Mouse (Mus musculus): ENCODE measurements at regions not wholly inside any gene's neighbourhood (a gene's known extent, or its start where the extent isn't known, plus 50 kb on each side); places are given as distances from the start of the nearest gene placed in this dataset.
"Not testable (repeated sequence)": the region's sequence is repeated elsewhere in the genome, so short reads cannot be mapped to it uniquely, and the experiment has no call there.

DNA sequence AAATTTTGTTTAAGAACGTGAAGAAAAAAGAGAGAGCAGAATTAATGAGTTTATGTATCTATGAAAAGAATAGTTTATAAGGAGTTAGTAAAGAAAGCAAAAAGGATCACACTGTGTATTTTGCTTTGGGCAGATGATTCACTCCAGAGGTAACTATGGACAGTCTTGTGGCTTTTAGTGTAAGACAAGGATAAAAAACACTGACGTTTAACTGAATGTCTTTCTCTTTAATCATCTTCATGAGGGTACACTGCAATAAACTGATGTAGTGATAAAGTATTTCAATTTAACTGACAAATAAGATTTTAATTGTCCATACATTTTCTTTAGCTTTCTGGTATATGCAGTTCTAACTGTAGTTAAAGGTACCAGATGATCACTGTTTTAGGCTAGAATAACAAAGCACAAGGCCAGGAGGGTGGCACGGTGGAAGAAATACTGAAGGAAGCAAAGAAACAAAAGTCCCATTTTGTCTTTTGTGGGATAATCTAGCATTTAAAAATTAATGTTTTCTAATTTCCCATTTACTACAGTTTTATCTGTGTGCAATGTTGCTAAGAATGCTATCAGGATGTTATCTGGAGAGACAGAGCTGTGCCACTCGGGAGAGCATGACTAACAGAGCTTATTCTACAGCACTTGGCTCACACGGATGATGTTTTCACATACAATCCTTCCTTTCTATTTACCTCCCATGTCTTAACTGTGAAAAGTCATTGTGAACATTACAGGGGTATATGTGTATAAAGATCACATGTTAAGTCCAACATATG is 232.4 kb upstream of the Tusc1 start:
- DNase-seq (ENCODE audit: low spot score) = no peak

DNA sequence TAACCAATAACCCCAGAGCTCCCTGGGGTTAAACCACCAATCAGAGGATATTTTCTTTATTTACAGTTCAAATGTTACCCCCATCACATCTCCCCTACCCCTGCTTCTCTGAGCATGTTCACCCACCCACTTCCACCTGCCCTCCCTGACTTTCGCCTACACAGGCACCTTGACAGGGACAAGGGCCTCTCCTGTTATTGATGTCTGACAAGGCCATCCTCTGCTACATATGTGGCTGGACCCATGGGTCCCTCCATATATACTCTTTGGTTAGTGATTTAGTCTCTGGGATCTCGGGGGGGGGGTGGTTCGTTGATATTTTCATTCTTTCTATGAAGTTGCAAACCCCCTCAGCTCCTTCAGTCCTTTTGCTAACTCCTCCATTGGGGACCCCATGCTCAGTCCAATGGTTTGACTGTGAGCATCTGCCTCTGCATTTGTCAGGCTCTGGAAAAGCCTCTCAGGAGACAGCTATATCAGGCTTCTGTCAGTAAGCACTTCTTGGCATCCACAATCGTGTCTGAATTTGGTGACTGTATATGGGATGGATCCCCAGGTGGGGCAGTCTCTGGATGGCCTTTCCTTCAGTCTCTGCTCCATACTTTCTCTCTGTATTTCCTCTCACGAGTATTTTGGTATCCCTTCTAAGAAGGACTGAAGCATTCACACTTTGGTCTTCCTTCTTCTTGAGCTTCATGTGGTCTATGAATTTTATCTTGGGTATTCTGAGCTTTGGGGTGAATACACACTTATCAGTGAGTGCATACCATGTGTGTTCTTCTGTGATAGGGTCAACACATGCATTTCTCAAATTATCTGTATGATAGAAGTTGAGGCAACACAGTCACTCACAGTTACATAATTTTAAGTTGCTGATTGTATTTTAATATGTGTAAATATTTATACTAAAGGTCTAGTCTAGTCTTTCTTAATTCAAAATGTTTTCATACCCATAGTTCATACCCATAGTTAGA is 220.8 kb upstream of the Tusc1 start:
- DNase-seq (ENCODE audit: low spot score) = no peak

DNA sequence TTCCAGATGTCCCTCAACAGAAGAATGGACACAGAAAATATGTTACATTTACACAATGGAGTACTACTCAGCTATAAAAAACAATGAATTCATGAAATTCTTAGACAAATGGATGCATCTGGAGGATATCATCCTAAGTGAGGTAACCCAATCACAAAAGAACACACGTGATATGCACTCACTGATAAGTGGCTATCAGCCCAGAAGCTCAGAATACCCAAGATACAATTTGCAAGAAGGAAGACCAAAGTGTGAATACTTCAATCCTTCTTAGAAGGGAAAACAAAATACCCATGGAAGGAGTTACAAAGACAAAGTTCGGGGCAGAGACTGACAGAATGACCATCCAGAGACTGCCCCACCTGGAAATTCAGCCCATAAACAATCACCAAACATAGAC is 219.9 kb upstream of the Tusc1 start:
- not testable (repeated sequence) for DNase-seq (ENCODE audit: low spot score)

DNA sequence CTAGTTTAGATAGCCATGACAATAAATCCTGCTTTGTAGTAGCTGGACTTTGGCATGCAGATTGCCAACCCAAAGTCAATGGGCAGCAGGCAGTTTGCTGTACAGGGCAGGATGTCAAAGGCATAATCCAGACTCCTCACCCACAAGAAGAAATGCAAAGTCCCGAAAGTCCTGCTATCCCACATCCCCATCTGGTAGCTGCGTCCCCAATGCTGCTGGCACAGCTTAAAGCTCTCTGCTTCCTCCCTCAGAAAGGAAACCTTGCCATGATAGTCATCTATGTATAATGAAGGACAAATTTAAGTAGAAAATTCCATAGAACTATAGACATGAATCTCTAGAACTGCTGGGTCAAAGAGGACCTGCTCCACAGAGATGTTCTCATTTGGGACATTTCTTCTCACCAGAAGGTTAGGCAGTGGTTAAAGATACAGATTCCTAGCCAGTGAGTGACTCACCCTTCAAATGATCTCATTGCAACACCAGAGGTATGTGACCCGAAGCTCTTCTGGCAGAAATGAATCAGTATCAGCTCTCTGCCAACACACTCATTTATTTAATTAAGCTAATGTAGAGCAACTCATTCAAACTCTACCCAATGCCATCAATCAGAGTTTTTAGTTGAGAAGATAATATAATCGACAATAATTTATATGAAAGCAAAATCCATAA is 217.3 kb upstream of the Tusc1 start:
- no peak for DNase-seq (ENCODE audit: low spot score)

DNA sequence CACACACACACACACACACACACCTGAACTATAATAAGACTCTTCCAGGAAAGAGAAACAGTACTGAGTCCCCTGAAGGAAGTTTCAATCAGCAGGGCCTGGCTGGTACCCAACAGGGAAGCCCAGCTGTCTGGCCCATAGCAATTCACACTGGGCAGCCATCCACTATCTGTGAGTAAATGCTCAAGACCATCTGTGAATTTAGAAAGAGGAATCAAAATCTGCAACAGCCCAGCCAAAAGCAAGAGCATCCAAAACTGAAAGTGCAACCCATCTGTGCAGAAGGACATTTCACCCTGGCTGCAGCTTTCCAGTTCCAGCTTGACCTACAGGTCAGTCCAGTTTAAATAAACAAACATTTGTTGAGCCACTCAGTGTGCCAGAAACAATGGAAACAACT is 215.8 kb upstream of the Tusc1 start:
- peak; percentile 42 for DNase-seq (ENCODE audit: low spot score)

DNA sequence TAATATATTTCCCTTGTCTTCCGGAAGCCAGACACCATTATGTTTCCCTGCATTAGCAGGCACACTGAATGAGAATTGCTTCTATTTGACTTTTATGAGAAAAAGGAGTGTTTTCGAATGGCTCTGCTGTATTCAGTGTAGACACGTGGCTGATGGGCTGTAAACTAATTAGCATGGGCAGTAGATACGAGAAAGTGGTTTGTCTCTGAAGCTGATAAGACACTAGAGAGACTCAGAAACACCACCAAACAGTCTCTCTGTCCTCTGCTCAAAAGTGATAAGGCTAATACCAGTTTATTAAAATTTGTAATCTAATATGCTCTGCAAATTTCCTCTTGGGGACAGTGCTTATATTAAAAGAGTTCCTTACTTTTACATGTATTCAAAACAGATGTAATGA is 205.3 kb upstream of the Tusc1 start:
- DNase-seq (ENCODE audit: low spot score) = no peak

DNA sequence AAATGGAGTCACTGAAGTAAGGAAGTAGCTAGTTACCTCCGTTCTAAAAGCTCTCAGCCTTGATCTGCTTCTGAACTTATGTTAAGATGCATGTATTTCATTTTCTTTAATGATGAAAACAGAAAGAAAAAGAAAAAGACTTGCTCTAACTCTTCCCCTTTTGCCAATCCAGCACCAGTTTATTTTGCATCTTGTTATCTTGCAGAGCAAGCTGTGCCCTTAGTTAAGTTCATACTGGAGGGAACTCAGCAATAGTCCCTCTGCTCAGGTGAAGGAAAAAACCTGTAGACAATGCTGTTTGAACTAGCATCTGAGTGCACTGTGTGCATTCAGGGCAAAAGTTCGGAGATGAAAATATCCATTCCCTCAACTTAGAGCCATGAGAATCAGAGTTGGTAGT is 192.1 kb upstream of the Tusc1 start:
- DNase-seq (ENCODE audit: low spot score) = no peak

DNA sequence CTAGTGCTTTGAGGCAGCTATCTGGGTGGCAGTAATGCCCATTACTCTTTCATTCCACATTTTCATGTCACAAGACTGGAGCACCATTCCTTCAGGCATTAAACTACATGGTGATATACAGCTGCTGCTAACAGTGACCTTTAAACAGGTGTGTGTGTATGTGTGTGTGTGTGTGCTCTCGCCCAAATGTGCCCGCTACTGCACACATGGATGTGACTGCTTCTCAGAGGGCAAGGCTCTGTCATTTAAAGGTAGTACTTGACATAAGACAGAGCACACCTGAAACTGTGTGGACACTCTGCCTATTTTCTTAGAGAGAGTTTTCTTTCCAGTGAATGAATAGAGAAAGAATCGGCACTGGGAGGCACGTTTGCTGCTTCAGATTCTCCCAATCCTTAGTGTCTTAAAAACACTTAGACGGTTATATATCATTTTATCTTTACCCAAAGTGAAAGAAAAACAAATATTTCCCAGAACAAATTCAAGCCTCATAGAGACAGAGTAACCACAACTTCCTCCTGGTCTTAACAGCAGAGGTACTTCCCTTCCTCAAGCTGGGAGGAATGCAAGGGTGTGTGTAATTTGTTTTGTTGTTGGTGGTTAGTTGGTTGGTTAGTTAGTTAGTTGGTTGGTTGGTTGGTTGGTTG is 185.3 kb upstream of the Tusc1 start:
- no peak for DNase-seq (ENCODE audit: low spot score)

DNA sequence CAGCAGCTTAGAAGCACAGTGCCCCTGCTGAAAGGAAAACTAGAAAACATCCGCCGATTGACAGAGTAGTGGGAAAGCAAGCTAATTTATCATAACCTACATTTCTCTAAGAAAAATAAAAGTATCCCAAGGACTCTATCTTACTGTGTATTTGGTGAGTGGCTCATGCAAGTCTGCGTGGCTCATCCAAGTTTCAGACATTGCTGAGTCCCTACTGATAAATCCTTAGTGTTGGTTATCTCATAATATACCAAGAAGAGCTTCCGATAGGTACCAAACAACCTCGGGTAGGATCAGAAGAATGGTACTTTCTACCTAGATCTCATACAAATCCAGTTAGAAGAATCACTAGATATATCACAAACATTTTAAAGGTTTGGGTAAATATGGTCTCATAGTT is 183.6 kb upstream of the Tusc1 start:
- no peak for DNase-seq (ENCODE audit: low spot score)

DNA sequence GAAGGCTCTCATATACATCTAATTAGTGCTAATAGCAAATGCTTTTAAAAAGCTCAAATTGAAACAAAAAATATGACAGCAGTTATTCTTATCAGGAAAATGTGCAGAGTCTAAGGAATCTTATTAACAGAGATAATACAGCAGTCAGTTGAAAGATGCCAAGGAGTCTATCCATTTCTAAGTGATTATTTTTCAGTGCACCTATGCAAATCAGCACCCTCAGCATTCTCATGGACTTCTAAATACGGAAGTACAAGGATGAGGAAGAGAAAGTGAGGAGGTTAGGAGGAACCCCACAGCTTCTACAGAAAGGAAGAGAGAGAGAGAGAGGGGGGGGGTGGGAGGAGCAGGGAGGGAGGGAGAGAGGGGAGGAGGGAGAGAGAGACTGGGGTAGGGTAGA is 175.5 kb upstream of the Tusc1 start:
- no peak for DNase-seq (ENCODE audit: low spot score)

DNA sequence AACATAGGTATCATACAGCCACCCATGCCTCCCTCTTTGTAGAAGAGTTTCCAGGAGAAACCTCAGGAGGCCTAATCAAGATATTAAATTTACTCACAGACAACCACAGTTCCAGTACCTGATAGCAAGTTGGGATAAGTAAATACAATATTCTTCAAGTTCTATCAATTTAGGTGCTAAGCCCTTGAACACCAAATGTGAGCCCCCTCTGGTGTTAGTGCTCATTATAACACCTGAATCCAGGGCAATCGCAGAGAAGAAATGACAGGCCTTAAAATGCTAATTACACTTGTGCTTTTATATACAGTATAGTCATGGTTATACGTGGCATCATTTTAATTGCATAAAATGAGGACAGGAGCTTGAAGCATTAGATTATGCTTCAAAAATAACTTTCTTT is 161.6 kb upstream of the Tusc1 start:
- no peak for DNase-seq (ENCODE audit: low spot score)

DNA sequence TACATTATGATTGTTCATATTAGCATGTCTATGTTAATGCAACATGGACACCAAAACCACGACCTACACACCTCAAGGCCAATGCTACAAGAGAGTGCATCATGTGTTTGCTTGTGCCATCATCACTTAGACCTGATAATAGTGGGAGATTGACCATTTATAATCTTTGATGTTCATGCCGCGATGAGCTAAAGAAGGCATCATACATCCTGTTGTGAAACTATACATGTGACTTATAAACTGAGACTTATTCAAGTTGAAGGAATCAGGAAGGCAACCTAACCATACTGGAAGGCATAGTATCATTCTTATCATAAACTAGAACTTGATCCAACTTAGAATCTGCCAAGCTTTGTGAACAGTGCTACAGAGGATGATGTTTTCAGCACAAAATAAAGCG is 159.0 kb upstream of the Tusc1 start:
- no peak for DNase-seq (ENCODE audit: low spot score)

DNA sequence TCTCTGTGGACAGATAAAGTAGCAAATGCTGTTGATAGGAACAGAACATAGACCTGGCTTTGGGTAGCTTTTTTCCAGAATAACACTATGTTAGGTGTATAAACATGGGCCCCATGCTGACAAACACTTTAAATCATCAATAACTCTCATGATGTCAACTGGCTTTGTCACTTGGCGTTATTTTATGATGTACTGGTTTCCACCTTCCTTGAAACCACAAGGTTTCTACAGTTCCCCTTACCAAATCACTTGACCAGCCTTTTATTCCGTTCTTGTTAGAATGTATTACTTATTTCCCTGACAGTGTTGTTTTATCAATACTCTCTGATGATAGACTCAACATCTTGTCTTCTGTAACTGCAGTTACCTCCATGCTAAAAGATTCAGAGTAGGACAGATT is 158.6 kb upstream of the Tusc1 start:
- no peak for DNase-seq (ENCODE audit: low spot score)

DNA sequence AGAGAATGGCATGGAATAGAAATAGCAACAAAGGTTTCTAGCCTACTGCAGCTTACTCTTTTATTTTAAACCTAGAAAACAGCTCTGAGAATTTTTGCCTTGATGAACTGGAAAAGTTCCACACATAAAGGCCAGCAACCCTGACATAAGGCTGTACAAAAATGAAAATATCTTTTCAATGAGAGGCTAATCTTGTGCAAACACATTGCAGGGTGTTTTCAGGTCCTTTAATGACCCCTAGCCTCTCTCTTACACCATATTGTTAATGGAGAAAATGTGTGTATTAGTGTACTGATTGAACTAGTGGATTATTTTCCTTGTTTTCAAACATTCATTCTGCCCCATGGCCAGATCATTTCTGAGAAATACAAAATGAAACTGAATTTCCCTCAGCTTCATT is 158.0 kb upstream of the Tusc1 start:
- DNase-seq (ENCODE audit: low spot score) = no peak

DNA sequence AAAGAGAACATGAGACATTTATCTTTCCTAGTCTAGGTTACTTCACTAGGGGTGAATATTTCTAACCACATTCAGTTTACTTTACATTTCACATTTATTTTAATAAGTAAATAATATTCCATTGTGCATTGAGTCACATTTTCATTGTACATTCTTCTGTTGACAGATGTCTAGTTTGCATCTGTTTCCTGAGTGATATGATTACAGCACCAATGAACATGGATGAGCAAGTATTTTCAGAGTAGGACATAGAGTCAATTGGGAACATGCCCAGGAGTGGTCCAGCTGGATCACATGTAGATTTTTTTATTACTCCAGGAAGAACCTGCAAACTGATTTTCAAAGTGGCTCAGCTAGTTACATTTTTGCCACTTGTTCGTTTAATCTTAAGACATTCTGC is 153.3 kb upstream of the Tusc1 start:
- no peak for DNase-seq (ENCODE audit: low spot score)

DNA sequence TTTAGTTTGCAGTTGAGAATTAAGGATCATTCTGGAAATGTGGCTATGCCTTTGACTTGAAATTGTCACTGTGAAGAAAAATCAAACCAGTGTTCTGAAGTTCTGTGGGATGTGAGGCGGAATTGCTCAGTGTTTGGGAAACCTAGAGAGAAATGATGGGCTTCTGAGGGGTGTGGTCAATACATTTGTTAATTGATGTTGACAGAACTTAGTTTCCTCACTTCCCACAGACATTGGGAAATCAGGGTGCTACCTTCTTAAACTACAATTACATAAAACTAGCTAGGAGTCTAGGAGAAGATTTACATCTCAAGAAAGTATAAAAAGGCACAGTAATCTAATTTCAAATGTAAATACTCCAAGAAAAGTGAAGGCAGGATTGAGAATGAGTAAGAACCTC is 151.1 kb upstream of the Tusc1 start:
- no peak for DNase-seq (ENCODE audit: low spot score)

DNA sequence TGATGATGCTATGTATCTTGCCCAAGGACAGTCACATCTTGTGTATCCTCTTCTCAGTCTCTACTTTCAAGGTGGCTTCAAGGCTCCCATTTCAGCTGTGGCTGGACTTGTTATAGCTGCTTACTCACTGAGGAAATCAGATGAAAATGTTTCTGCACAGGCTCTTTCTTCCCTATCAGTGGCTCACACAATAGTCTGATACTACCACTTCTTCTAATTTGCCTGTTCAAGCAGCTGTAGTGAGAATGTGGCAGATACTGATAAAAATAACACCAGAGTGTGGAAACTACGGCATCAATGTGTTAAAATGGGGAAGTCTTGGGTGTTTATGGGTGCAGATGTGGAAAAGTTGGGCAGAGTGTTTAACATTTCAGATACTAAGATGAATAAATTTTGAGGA is 145.9 kb upstream of the Tusc1 start:
- DNase-seq (ENCODE audit: low spot score) = no peak

DNA sequence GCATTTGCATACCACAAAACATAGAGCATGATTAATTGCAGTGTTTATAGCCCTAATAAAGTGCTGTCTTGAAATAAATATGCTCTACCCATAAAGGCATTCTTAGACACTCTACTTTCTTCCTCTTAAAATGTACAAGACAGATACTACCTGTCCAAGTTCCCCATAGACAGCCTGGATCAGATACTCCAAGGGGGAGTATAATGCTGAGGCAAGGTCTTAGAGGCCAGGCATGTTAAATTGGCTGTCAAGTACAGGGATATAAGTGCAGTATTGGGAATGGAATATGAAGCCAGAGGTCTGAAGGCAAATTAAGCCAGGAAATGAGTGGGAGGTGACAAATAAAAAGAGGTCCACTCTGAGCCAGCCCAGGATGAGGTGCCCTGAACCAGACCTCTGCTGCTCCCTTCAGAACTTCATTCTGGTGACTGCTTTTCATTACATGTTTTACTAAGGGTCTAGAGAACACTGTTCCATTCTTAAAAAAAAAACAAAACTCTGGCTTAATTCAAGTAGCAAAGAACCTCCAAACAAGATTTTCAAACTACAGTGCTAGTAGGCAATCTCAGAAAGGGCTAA is 142.0 kb upstream of the Tusc1 start:
- DNase-seq (ENCODE audit: low spot score) = no peak

DNA sequence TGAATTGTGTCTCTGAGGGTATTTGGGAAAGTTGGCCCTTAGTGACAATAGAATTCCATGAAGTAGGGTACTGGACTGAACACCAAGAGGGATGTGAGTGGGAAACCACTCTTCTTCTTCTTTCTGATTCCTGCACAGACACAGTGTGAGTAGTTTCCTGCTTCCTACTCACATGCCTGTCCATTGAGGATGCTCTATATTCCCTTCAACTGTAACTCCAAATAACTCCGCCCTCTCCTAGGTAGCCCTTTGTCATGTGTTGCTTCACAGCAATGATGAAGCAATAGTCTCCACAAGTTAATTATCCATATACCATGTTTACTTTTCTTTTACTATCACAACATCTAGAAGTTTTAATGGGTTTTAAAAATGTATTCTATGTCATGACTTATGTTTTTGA is 132.7 kb upstream of the Tusc1 start:
- no peak for DNase-seq (ENCODE audit: low spot score)

DNA sequence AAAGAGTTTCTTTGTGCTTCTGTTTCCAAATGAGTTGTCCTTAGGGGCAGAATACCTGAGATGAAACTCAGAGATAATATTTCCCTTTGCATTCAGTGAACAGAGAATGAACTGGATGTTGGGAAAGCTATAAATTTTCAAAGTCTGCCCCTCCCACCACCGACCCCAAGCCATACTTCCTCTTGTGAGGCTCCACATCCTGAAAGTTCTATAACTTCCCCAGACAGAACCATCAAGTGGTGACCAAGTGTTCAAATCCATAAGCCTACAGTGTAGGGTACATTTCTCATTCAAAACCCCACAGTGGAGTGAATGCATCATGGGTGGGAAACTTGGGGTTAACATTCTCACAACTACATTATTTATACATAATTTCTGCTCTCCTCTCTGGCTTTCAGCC is 132.1 kb upstream of the Tusc1 start:
- DNase-seq (ENCODE audit: low spot score) = no peak

DNA sequence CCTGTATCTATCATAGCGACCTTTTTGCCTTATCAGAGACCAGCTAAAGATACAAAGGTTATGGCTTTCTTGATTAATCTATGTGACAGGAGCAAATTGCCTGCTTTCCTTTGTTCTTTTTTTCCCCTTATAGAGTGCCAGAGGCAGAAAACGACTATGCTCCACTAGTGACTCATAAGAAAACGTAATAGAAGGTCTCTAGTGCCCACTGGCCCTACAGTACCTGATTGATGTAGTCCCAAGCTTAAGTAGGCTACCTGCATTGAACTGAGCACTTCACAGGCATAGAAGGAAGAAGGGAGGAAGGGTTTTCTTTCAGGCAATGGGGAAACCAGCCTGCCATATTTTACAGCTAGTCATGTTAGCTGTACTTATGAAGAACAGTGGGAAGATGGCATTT is 116.0 kb upstream of the Tusc1 start:
- DNase-seq (ENCODE audit: low spot score) = no peak

DNA sequence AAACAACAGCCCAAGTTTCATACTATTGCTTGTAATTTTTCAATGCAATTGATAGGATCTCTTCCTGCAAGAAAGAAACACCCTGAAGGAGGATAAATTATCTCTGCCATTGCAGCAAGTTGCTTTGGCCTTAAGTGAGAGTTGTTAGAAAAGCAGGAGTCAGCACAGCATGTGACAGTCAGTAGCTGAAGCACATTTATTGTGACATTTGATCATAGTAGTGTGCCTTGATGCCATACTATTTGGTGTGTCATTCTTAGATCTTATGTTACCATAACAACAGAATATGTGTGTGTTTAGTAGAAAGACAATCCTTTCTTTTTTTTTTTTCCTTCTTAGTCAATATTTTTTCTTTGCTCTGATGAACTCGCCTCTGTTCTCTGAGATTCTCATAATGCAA is 115.5 kb upstream of the Tusc1 start:
- DNase-seq (ENCODE audit: low spot score) = no peak

Measured in ovary, postnatal 14 days (tissue).